Mouse (Mus musculus) gastrocnemius, postnatal 4 days (tissue): ENCODE data around the gene Myadml2. TPM values are rescaled to one million over a fixed set of nuclear protein-coding genes. Genes with fewer than 3 reads are reported as not detected.

ENCODE experiments used
- DNase-seq, 2 experiments: peaks; one replicate each; pipeline ENCODE4 v3.0.0; 2021 to 2022; ENCODE audit warnings: low spot score in 2 of 2, mixed read lengths in 2 of 2
- microRNA-seq: library from miRNA; unstranded; fragments of <30 nt; microRNA quantifications from one replicate; pipeline ENCODE4 v1.2.0, GENCODE M21; 2021
- total RNA-seq, 2 experiments: library from RNA; stranded (reverse); gene quantifications; 2 replicates each; pipeline ENCODE4 v1.2.3; 2021

Gene Myadml2
- total RNA-seq, 2 experiments from 2014 or later: 81.2 to 83.4 TPM

DNA sequence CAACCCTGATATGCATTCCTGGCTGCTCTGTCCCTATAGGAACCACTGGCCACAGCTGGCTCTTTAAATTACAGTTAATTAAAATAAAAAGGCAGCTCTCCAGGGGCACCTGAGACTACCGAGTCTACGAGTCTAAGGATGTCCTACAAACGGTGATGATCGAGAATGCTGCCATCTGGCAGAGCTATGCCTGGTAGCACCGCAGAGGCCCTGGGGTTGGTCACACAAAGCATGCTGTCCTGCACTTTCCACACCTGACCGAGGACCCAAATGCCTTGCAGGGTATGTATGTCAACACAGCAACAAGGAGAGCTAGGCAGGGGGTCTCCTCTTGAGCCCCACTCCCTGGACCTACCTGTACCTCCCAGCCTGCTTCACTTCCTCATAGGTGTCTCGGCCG, 34.0 kb downstream of the Myadml2 start:
- DNase-seq: no peak

DNA sequence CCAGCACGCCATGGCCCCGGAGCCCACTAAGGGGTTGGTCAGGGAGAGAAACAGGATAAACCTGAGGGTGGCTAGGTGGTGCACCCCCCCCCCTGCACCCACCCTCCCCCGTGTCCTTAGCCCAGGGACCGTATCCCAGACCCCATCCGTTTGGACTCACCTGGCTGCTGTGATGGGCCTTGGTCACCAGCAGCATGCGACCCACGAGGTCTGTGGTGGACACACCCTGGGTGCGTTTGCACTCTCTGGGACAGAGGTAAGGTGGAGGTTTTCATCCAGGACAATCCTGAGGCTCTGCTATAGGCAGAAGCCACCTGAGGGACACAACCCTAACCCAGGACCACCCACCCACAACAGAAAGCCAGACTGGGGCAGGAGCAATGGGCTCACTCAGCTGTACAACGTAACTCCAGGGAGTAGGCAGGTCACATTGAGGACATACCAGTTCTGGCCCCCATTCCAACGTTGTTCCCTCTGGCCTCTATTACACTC, 34.4 kb downstream of the Myadml2 start:
- DNase-seq: no peak

DNA sequence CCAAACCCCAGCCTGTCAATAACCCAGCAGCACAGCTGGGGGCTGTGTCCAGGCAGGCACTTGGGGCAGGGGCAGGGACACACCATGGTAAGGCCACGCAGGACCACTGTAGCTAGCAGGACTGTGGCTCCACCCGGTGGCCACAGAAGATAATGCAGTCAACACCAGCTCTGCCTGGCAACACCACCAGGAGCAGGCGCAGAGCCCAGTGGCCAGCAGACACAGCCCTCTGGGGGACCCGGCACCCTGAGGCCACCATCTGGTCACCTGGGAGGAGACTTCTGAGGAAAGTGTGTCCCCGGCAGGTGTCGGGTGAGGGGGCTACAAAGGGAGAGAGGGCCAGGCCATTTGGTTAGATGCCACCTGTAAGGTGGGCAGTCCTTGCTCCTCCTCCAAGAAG, 35.2 kb downstream of the Myadml2 start:
- DNase-seq: peak; percentile 61 to 79

DNA sequence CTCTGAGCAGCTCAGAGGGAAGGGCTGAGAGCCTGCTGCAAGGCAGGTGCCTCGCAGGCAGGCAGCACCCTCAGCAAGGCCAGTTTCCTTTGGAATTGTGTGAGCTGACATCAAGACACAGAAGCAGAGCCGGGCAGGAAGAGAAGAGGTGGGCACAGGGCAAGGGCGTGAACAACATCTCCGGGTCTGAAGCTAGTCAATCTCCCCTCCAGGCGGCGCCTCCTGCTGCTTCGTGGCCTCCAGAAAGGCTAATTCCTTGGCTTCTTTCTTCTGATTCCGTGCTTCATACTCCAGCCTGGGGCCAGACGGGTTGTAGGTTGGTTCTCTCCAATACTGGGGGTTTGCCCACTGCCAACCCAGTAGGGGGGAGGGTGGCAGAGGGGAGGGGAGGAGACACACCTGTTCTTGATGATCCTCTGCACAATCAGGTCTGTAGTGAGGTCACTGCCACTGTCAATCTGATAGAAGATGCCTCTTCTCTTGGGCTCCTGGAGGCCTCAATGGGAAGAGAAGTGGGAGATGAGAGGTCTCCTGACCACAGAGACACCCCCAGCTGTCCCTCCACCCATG, 37.4 kb downstream of the Myadml2 start:
- no peak for DNase-seq

DNA sequence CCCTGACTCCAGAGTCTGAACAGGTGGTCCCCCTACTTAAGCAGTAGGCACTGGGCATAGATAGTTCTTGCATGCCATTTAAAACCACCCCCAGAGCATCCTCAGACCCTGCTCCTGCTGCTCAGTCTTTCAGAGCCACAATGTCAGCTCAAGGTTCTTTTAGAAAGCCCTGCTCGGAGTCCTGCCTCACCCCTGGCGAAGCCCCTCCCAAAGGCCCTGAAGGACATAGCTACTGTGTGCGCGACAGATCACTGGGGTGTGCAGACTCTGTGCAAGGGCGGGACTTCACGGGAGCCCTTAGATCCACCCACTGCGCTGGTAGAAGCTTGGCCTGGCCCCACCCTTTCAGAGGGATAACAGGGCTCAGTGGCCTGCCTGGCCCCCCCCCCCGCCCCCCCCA, 38.7 kb downstream of the Myadml2 start:
- DNase-seq: no peak

DNA sequence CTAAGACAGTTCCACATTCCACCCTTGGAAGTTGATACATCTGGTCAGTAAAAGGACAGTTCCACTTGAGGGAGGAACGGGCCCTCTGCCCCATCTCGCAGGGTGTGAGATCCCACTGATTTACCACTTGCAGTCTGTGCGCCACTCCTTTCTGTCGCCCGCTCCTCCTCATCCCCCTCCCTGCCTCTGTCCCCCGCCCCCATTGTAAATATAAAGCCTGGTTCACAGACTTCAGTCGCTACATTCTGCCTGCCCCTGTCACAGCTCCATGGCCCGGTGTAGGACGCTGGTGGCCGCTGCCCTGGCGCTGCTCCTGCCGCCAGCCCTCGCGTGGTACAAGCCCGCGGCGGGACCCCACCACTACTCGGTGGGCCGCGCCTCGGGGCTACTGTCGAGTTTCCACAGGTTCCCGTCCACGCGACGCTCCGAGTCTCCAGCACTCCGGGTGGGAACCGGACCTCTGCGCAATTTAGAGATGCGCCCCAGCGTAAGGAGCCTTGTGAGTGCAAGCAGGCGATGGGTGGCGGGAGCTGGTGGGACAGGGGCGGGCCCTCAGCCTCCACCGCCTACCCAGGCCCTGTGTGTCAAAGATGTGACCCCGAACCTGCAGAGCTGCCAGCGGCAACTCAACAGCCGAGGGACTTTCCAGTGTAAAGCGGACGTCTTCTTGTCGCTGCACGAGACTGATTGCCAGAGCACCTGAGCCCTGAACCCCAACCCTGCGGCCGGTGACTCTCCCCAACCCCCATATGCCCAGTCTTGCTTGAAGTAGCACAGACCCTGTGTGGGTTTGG, 39.5 kb downstream of the Myadml2 start, which contains the start of gene Npb:
TSS of gene Npb (plus strand) at position 237 of the 794 bp plus-strand sequence.
- peak in 1 of 2 experiments; percentile 16 for DNase-seq

DNA sequence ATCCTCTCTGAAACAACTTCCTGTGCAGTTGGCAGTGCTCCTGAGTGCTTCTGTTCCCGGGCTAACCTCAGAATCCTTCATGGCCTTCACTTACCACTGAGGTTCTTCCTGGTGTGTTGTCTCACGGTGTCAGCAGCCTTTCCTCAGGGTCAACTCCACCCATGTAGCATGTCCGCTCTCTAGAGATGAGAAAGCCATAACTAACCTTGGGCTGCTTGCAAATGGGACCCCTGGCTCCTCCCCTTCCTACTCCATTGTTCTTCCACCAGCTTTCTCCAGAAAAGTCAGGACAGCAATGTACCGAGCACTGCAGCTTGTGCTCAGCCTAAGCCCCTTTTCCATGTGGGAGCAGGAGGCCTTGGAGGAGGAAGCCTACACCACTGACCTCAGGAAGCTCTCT, 41.2 kb downstream of the Myadml2 start:
- no peak for DNase-seq

DNA sequence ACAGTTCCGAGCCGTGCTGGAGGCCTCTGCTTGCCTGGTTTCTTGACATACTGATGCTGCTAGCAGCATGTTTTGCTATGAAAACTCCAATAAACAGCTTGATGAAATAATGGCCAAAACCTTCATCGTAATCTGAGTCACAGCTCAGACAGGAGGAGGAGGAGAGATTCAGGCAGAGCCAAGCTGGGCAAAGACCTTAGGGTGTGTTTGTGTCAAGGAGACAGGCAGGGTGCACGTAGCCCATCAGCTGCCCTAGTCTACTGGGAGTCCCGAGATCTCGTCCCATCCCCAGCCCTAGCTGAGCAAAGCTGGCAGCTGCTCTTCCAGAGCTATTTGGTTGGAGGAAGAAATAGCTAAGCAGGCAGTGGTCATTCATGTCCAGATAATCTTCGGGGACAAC, 42.3 kb downstream of the Myadml2 start:
- DNase-seq: no peak

DNA sequence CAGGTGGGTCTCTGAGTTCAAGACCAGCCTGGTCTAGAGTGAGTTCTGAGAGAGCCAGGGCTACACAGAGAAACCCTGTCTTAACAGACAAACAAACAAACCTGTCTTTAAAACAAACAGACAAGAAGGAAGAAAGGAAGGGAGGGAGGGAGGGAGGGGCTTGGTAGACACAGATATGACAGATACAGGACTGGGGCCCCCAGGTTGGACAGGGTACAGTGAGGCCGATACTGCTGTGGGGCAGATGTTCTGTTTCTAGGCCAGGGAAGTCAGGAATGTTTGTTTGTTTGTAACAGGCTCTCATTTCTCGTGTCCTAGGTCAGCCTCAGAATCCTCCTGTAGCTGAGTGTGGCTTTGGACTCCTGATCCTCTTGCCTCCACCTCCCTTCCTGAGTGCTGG, 44.4 kb downstream of the Myadml2 start:
- DNase-seq: no peak

DNA sequence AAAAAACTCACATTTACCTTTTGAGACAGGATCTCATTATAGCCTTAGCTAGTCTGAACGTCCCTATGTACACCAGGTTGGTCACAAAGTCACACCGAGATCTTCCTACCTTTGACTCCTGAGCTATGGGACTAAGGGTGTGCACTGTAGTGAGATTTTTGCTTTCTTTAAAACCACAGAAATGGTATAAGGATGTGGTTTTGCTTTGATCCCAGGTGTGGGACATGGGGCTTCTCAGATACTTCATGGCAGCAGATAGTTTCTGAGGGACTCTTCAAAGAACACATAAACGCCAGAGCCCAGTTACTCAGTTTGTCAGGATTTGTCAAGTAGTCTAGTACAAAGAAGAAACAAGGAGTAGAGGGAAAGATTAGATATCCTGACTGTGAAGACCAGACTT, 47.2 kb downstream of the Myadml2 start:
- DNase-seq: no peak

DNA sequence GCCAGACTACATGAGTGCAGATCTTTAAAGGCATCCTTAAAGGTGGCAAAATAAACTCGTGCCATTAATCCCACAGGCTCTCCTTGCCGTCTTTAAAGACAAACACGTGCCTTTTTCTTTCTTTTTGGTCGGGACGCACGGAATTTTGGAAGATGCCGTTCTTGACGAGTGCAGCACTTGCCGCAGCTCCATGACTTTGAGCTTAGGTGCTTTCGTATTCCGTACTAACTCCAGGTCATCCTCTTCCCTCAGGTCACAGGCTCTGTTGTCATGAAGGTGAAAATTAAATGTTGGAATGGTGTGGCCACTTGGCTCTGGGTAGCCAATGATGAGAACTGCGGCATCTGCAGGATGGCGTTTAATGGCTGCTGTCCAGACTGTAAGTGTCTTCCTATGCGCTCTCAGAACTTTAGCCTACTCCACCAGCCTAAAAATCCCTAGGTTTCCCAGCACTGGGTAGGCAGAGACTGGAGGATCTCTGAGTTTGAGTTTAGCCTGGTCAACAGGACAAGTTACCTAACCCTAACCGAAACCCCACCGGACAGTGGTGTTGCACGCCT, 48.9 kb downstream of the Myadml2 start:
- DNase-seq: no peak

DNA sequence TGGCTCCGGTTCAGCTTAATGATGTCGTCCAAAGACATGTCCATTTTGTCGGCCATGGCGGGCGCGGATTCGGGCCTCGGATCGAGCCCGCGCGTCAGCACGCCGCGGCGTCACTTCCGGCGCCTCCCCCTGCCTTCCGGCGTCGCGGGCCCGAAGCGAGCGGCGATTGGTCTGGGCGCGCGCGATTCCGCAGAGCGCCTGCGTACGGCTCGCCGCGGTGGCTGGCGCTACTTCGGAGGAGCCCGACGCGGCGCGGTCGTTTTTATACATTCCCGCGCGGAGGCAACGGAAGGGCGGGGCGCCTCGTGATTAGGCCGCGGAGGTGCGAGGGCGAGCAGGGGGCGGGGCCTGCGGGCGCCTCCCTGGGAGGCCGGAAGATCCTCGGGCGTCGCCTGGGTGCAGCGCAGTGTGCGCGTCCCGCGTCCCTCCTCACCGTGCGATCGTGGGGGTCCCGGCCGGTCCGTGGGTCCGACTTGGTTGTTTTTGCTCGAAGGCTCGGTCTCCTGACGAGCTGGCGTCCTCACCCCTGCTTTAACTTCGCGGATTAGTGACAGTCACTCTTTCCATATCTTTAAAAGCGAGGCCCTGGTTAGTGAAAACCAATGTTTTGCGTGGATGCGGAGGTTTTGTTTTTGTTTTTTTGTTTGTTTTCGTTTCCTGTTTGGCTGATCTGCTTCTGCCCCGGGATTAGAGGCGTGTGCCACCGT, 49.5 kb downstream of the Myadml2 start, which contains the start of the genes Alyref and Anapc11:
TSS of gene Alyref (minus strand) at position 83 of the 707 bp plus-strand sequence.
TSS of gene Anapc11 (plus strand) at position 139 of the 707 bp plus-strand sequence.
- DNase-seq: peak; percentile 94 to 96

DNA sequence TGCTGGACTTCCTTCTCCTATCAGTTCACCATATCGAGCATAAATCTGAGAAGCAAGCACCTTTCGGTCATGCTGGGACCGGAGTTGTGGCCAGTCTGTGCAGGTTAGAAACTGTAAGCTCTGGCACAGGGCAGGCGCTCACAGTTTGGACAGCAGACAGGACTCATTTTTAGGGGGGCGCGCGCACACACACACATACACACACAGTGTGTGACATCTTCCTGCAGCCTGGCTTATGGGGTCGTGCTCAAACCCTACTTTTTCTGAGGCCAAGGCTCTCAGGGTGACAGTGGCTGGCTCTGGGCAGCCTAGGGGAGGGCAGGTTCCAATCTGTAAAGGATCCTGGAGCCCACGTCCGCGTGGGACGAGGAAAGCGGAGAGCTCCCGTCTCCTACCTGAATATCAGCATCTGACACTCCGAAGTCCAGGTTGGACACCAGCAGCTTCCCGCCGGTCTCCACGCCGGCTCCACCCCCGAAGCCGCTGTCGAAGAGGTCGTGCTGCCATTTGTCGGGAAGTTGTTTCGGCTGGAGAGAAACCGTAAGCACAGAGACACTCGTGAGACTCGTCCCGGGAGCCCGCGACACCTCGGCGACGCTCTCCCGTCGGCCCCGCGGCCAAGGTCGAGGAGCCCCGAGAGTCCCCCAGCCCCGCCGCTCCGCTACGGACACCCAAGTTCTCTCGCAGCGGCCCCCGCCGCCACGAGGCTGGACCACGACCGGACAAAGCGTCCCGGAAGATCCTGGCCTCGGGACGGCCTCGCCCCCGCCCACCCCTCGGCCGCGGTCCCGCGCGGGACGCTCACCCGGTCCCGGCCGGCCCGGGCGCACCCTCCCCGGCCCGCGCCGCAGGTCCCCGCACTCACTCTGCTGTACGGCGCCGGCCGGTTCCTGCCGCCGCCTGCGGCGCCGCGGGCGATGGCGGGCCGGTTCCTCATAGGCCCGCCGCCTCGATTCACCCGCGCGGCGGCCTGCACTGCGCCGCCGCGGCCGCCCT, 50.4 kb downstream of the Myadml2 start:
- no peak for DNase-seq

Small RNA genes lying within 50 kb of the gene (microRNA-seq; reads per million reads assigned to microRNA genes)
- gene Mir6936: not detected

Other genes starting within 250 kb of the Myadml2 start
- gene Nploc4, start 210.4 kb downstream of the Myadml2 start, total RNA-seq: 10 to 100 TPM; 68.0 to 80.5 TPM
- 1 to 10 TPM in 1 of 2 experiments, not detected in 1; 4.6 TPM for gene Tspan10, start 205.5 kb downstream of the Myadml2 start, total RNA-seq
- under 1 TPM in 1 of 2 experiments, not detected in 1; 0.39 TPM for gene Pde6g, start 194.7 kb downstream of the Myadml2 start, total RNA-seq
- gene Oxld1, start 190.1 kb downstream of the Myadml2 start, total RNA-seq: 10 to 100 TPM; 19.3 to 24.8 TPM
- gene Ccdc137, start 190.0 kb downstream of the Myadml2 start, total RNA-seq: 10 to 100 TPM in 1 of 2 experiments, 1 to 10 TPM in 1; 8.9 to 10.1 TPM
- gene Arl16, start 180.6 kb downstream of the Myadml2 start, total RNA-seq: 10 to 100 TPM; 20.8 to 23.8 TPM
- 100 to 1,000 TPM; 116 to 122 TPM for gene Mrpl12, start 163.5 kb downstream of the Myadml2 start, total RNA-seq
- 10 to 100 TPM; 19.6 to 20.0 TPM for gene Slc25a10, start 156.3 kb downstream of the Myadml2 start, total RNA-seq
- gene Gcgr, start 117.5 kb downstream of the Myadml2 start, total RNA-seq: under 1 TPM in 1 of 2 experiments, not detected in 1; 0.26 TPM
- 10 to 100 TPM; 74.0 to 81.3 TPM for gene Mcrip1, start 98.4 kb downstream of the Myadml2 start, total RNA-seq
- 10 to 100 TPM; 80.7 to 99.3 TPM for gene Ppp1r27, start 97.0 kb downstream of the Myadml2 start, total RNA-seq
- gene P4hb, start 74.9 kb downstream of the Myadml2 start, total RNA-seq: 100 to 1,000 TPM; 527 to 538 TPM
- gene Arhgdia, start 66.5 kb downstream of the Myadml2 start, total RNA-seq: 100 to 1,000 TPM; 278 to 300 TPM
- gene Alyref, start 49.8 kb downstream of the Myadml2 start, total RNA-seq: 100 to 1,000 TPM; 112 to 113 TPM
- 10 to 100 TPM; 72.5 to 86.2 TPM for gene Anapc11, start 49.7 kb downstream of the Myadml2 start, total RNA-seq
- gene Npb, start 39.7 kb downstream of the Myadml2 start, total RNA-seq: 1 to 10 TPM in 1 of 2 experiments, not detected in 1; 1.3 TPM
- 10 to 100 TPM; 36.6 to 41.4 TPM for gene Pcyt2, start 30.2 kb downstream of the Myadml2 start, total RNA-seq
- gene Sirt7, start 22.9 kb downstream of the Myadml2 start, total RNA-seq: 10 to 100 TPM; 12.2 to 12.6 TPM
- gene Mafg, start 14.6 kb downstream of the Myadml2 start, total RNA-seq: 10 to 100 TPM; 36.7 to 42.6 TPM
- 10 to 100 TPM; 27.6 to 29.0 TPM for gene Pycr1, start 4.4 kb downstream of the Myadml2 start, total RNA-seq
- gene Notum, start 13.0 kb upstream of the Myadml2 start, total RNA-seq: 1 to 10 TPM; 1.2 to 1.7 TPM
- 10 to 100 TPM; 48.6 to 55.3 TPM for gene Aspscr1, start 24.8 kb upstream of the Myadml2 start, total RNA-seq
- 10 to 100 TPM; 33.7 to 48.7 TPM for gene Cenpx, start 65.6 kb upstream of the Myadml2 start, total RNA-seq
- 10 to 100 TPM; 16.0 to 21.0 TPM for gene Lrrc45, start 65.8 kb upstream of the Myadml2 start, total RNA-seq
- 1 to 10 TPM; 2.5 to 4.8 TPM for gene Rac3, start 73.3 kb upstream of the Myadml2 start, total RNA-seq
- 1 to 10 TPM; 4.8 to 5.3 TPM for gene Dcxr, start 79.1 kb upstream of the Myadml2 start, total RNA-seq
- 10 to 100 TPM in 1 of 2 experiments, 1 to 10 TPM in 1; 9.5 to 10.4 TPM for gene Cbr2, start 84.0 kb upstream of the Myadml2 start, total RNA-seq
- 10 to 100 TPM; 26.7 to 27.1 TPM for gene Hmga1b, start 114.6 kb upstream of the Myadml2 start, total RNA-seq
- gene Rfng, start 136.0 kb upstream of the Myadml2 start, total RNA-seq: 10 to 100 TPM in 1 of 2 experiments, 1 to 10 TPM in 1; 8.3 to 10.9 TPM
- 10 to 100 TPM; 67.1 to 70.9 TPM for gene Gps1, start 136.1 kb upstream of the Myadml2 start, total RNA-seq
- gene Dus1l, start 148.2 kb upstream of the Myadml2 start, total RNA-seq: 10 to 100 TPM; 37.8 TPM
- 10 to 100 TPM; 48.6 to 49.9 TPM for gene Fasn, start 176.4 kb upstream of the Myadml2 start, total RNA-seq